Mouse (Mus musculus): ENCODE results near the gene Gdf10.

- no peak for TF ChIP-seq POLR2A (IDR thresholded peaks at IDR 0.05; ENCODE audit: borderline replicate concordance, extremely low read depth, low read depth, low read length)
- no peak for TF ChIP-seq CTCF (IDR thresholded peaks at IDR 0.05; ENCODE audit: insufficient read depth, low read length)
Measured at GRCm38 (mm10) chr14:33942222-33942621, 18.8 kb downstream of the Gdf10 start.
